Mouse (Mus musculus): ENCODE data around the gene Slc35c2. TPM values are rescaled to one million over a fixed set of nuclear protein-coding genes. Genes with fewer than 3 reads are reported as not detected.

Slc35c2 gene
- polyA plus RNA-seq, 1 experiment, result 78.2 TPM

DNA sequence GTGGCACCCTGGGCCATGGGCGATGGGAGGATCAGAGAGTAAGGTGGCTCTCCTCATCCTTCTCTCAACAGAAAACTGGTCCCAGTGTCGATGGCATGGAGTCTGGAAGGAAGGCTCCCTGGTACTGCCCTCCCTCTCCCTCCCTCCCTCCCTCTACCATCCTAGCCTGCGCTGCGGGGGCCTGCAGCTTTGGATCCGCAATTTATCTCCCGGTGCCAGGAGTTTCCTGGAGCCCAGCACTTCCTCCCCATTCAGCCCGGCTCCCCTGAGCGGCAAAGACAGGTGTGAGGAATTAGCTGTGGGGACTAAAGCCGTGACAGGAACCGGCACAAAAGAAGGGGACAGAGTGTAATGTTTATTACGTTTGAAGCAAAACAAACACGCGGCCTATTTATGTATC is 45.1 kb downstream of the Slc35c2 start:
- Histone ChIP-seq H3K27ac (ENCODE audit: insufficient read depth, low read length) (peak overlapping the region; percentile 32), H3K4me3 (replicated peaks; ENCODE audit: insufficient read depth, low read depth, low read length) (no peak overlapping the region), H3K4me1 (ENCODE audit: control insufficient read depth, insufficient read depth, low read length) (peaks cover 36% of the 10 kb centered on the region), H3K27me3 (ENCODE audit: control insufficient read depth, insufficient read depth, low read length) (no peaks in the 10 kb centered on the region)
- 7% methylated on average over 13 of the region's 13 CpGs for WGBS
- no peak for TF ChIP-seq POLR2A (IDR thresholded peaks at IDR 0.05; ENCODE audit: borderline replicate concordance, insufficient read depth, low read length)
- no peak for TF ChIP-seq CTCF (IDR thresholded peaks at IDR 0.05; ENCODE audit: borderline replicate concordance, insufficient read depth, low read depth, low read length)
- DNase-seq, result peak; percentile 61 to 68

DNA sequence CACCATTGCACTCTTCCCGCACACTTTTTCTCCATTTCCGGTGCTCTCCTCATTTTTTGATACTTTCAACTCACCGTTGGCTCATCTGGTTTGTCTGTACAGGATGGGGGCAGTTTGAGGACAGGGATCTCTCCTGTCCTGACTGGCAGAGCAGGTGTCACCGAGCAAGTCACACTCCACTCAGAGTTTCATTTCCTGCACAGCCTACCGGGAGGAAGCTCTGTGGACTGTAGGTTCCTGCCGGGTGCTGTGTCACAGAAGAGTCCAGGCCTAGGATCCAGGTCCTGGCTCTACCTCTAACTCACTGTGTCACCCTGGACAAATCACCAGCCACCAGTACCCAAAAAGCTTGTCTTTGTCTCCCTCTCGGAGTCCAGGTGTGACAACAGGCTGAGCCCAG is 45.9 kb downstream of the Slc35c2 start:
- 68% methylated on average over 7 of the region's 7 CpGs for WGBS
- no peak for DNase-seq
- Histone ChIP-seq H3K4me1 (ENCODE audit: control insufficient read depth, insufficient read depth, low read length) (peaks cover 36% of the 10 kb centered on the region), H3K4me3 (replicated peaks; ENCODE audit: insufficient read depth, low read depth, low read length) (no peak overlapping the region), H3K27ac (ENCODE audit: insufficient read depth, low read length) (no peak overlapping the region), H3K27me3 (ENCODE audit: control insufficient read depth, insufficient read depth, low read length) (no peaks in the 10 kb centered on the region)
- TF ChIP-seq CTCF (IDR thresholded peaks at IDR 0.05; ENCODE audit: borderline replicate concordance, insufficient read depth, low read depth, low read length) (no peak), POLR2A (IDR thresholded peaks at IDR 0.05; ENCODE audit: borderline replicate concordance, insufficient read depth, low read length) (no peak)

DNA sequence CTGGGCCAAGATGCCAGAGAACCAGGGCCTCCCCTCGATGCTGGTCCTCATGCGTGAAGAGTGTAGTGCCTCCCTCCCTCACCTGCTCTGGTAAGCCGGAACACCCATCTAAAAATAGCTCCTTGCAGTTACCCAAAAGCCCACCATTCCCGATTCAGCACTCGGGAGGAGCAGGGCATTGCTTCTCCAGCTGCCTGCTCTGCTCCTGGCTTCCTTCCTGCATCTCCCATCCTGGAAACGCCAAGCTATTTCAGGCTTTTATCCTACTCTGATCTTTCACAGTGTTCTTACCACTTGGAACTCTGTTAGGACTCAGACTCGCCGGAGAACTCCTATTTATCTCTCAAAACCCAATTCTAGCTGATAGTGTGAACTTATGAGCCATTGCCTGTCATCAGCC is 47.3 kb downstream of the Slc35c2 start:
- Histone ChIP-seq H3K27ac (ENCODE audit: insufficient read depth, low read length) (no peak overlapping the region), H3K4me1 (ENCODE audit: control insufficient read depth, insufficient read depth, low read length) (peaks cover 39% of the 10 kb centered on the region), H3K4me3 (replicated peaks; ENCODE audit: insufficient read depth, low read depth, low read length) (no peak overlapping the region), H3K27me3 (ENCODE audit: control insufficient read depth, insufficient read depth, low read length) (no peaks in the 10 kb centered on the region)
- TF ChIP-seq CTCF (IDR thresholded peaks at IDR 0.05; ENCODE audit: borderline replicate concordance, insufficient read depth, low read depth, low read length) (no peak), POLR2A (IDR thresholded peaks at IDR 0.05; ENCODE audit: borderline replicate concordance, insufficient read depth, low read length) (no peak)
- no peak for DNase-seq
- 54% methylated on average over 8 of the region's 8 CpGs for WGBS

DNA sequence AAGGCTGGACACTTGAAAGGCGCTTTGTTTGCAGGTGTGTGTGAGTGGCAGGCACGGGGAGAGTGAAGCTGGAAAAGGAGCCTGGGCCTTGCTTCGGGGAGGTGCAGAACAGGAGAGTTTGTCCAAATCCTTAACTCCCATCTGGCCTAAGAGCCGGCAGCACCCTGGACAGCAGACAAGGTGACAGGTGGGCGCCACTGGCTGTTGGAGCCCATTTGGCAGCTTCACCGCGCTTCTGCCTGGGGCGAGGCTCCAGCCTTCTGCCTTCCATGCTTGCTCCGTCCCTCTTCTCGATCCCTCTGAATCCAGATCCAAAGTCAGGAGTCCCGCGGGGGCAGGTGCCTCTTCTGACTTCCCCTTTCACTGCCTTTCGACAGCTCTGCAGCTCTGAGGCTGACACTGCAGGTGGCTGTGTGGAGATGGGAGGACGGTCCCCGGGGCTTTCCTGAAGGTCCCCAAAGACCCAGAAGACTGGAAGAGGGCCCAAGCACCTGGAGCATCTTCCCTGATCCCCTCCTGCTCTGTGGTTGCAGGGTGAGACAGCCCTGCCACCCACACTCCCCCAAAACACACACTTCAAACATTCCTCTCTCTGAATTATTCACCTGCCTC is 48.0 kb downstream of the Slc35c2 start:
- no peak overlapping the region for H3K4me3 ChIP-seq (replicated peaks; ENCODE audit: insufficient read depth, low read depth, low read length)
- H3K27ac ChIP-seq (ENCODE audit: insufficient read depth, low read length), result no peak overlapping the region
- 20% methylated on average over 15 of the region's 15 CpGs for WGBS
- no peaks in the 10 kb centered on the region for H3K27me3 ChIP-seq (ENCODE audit: control insufficient read depth, insufficient read depth, low read length)
- H3K4me1 ChIP-seq (ENCODE audit: control insufficient read depth, insufficient read depth, low read length), result peaks cover 42% of the 10 kb centered on the region
- DNase-seq, result peak in 1 of 2 experiments; percentile 49
- TF ChIP-seq CTCF (IDR thresholded peaks at IDR 0.05; ENCODE audit: borderline replicate concordance, insufficient read depth, low read depth, low read length) (no peak), POLR2A (IDR thresholded peaks at IDR 0.05; ENCODE audit: borderline replicate concordance, insufficient read depth, low read length) (no peak)

DNA sequence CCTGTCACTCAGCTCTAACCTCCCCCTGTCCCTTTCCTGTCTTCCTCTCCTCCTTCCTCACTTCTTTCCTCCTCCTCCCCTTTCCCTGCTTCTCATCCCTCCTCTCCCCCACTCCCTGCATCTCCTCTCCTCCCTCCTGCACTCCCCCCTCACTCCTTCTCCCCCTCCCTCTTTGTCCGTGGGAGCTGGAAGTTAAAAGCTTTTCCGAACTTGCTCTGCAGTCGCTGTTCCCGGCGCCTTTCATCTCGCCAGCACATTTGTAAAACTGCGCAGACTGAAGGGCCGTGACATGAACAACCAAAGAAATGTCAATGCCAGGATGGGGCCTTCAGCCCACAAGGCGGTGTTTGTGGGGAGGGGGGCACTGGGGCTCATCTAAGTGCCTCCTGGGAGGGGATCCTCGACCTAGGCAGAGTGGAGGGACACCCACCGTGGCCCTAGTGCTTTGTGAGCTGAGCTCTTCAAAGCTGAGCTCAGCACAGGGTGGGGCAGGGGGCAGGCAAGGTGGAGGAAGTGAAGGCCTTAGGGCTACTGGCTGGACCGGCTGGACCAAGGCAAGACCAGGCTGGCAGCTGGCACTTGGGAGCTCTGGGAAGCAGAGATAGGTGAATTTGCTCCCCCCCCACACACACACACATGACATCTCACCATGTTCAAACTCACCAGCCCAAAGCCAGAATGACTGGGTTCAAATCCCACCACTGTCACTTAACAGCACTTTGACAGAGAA is 49.1 kb downstream of the Slc35c2 start:
- Histone ChIP-seq H3K4me3 (replicated peaks; ENCODE audit: insufficient read depth, low read depth, low read length) (no peak overlapping the region), H3K27ac (ENCODE audit: insufficient read depth, low read length) (no peak overlapping the region), H3K27me3 (ENCODE audit: control insufficient read depth, insufficient read depth, low read length) (no peaks in the 10 kb centered on the region), H3K4me1 (ENCODE audit: control insufficient read depth, insufficient read depth, low read length) (peaks cover 37% of the 10 kb centered on the region)
- WGBS, result 73% methylated on average over 12 of the region's 12 CpGs
- no peak for TF ChIP-seq POLR2A (IDR thresholded peaks at IDR 0.05; ENCODE audit: borderline replicate concordance, insufficient read depth, low read length)
- TF ChIP-seq CTCF (IDR thresholded peaks at IDR 0.05; ENCODE audit: borderline replicate concordance, insufficient read depth, low read depth, low read length), result no peak
- DNase-seq, result no peak

DNA sequence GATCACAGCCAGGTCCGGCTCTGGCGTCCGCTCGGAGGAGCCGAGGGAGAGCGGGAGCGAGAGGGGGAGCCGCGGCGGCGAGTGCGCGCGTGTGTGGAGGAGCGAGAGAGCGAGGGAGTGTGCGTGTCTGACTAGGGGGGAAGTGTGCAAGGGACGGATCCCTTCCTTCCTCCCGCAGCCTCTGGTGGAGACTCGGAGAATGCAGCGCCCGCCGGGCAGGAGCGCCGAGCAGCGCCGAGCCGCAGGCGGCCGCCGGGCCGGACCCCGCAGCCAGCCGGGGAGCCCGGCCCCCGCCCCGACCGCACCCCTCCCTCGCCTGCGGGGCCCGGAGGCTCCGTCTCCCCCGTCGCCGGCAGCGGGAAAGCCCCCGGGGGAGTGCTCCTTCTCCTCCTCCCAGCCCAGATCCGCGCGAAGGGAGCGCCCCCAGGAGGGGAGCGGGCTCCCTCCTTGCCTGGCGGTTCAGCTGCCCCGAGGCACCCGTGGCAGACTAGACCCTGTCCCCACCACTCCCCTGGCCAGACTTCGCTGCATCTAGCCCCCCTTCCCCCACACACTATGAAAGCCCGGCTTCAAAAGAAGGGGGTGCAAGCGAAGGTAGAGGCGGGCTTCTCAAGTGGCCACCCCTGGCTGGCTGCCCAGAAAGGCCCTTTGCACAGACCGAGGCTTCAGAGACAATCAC is 52.9 kb downstream of the Slc35c2 start, which contains the start of gene Cdh22:
Gene Cdh22, minus strand, starts transcription at position 241 of the 679 bp plus-strand sequence.
- Histone ChIP-seq H3K4me3 (replicated peaks; ENCODE audit: insufficient read depth, low read depth, low read length) (peak within 1 kb of the TSS; percentile 76), H3K4me1 (ENCODE audit: control insufficient read depth, insufficient read depth, low read length) (peaks cover 23% of the 10 kb centered on the region), H3K27ac (ENCODE audit: insufficient read depth, low read length) (peak within 1 kb of the TSS; percentile 95), H3K27me3 (ENCODE audit: control insufficient read depth, insufficient read depth, low read length) (no peaks in the 10 kb centered on the region)
- TF ChIP-seq POLR2A (IDR thresholded peaks at IDR 0.05; ENCODE audit: borderline replicate concordance, insufficient read depth, low read length) (peak; percentile 57), CTCF (IDR thresholded peaks at IDR 0.05; ENCODE audit: borderline replicate concordance, insufficient read depth, low read depth, low read length) (peak; percentile 55)
- WGBS, result under 1% methylated on average over 42 of the region's 60 CpGs
- DNase-seq, result peak; percentile 81 to 87

DNA sequence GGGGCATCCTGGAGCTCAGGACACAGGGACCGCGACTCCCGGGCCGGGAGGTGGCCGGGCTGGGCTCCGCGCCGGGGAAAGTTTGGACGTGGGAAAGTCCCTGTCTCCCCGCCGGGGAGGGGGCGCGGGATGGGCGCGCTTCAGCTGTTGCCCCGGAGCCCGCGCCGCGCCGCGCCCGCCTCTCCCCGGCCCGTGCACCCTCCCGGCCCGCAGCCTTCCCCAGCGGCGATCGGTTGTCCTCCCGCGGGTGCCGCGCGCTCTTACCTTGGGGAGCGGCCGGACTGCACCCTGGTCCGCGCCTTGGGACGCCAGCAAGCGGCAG is 53.4 kb downstream of the Slc35c2 start:
- DNase-seq, result no peak
- Histone ChIP-seq H3K27me3 (ENCODE audit: control insufficient read depth, insufficient read depth, low read length) (no peaks in the 10 kb centered on the region), H3K27ac (ENCODE audit: insufficient read depth, low read length) (peak overlapping the region; percentile 95), H3K4me1 (ENCODE audit: control insufficient read depth, insufficient read depth, low read length) (peaks cover 22% of the 10 kb centered on the region), H3K4me3 (replicated peaks; ENCODE audit: insufficient read depth, low read depth, low read length) (peak overlapping the region; percentile 76)
- 2% methylated on average over 41 of the region's 41 CpGs for WGBS
- TF ChIP-seq CTCF (IDR thresholded peaks at IDR 0.05; ENCODE audit: borderline replicate concordance, insufficient read depth, low read depth, low read length) (no peak), POLR2A (IDR thresholded peaks at IDR 0.05; ENCODE audit: borderline replicate concordance, insufficient read depth, low read length) (no peak)

All from cerebellum, adult 2 months (tissue).